Mouse (Mus musculus) layer of hippocampus, adult 9-11 months (tissue): Measurements from ENCODE around the gene Drc7.

Experiments used
- DNase-seq: peaks from one replicate; pipeline ENCODE4 v3.0.0; 2022

The Drc7 gene

GRCm38 (mm10) chr8:95059812-95060533 is 5.1 kb downstream of the Drc7 start:
- no peak for DNase-seq

- DNase-seq = no peak
Observed at GRCm38 (mm10) chr8:95064531-95064930, 9.6 kb downstream of the Drc7 start.

DNA sequence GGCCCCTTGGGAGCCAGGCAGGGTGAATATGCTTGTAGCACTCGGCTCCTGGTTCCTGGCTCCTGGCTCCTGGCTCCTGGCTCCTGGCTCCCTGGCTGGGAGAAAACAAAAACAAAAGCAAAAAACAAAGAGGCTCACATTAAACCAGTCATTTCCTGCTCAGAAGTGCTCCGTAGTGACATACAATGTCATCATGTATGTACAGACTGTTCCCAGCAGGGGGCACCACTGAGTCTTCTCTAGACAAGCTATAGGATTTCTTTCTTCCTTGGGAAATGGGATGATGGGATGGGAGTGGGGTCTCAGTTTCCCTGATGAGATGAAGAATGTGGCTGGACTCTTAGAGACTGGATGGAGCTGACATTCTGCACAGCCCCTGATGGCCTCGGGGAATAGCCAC is 12.7 kb downstream of the Drc7 start:
- DNase-seq = no peak

- no peak for DNase-seq
Observed at GRCm38 (mm10) chr8:95075504-95075903, 20.6 kb downstream of the Drc7 start.

DNA sequence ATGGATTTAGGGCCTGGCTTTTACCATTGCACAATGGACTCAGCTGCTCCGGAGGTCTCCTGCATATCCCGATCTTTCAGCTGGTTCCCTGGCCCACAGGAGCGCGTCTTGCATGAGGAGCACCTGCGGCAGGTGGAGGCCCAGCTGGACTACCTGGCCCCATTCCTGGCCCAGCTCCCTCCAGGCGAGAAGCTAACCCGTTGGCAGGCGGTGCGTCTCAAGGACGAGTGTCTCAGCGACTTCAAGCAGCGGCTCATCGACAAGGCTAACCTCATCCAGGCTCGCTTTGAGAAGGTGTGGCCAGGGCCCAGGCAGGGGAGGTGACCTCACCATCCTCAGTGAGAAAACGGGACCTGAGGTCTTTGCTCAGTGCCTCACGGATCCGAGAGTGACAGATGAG is 21.2 kb downstream of the Drc7 start:
- no peak for DNase-seq

- DNase-seq = no peak
Observed at GRCm38 (mm10) chr8:95078055-95078454, 23.2 kb downstream of the Drc7 start.

GRCm38 (mm10) chr8:95079305-95079704 is 24.4 kb downstream of the Drc7 start:
- no peak for DNase-seq

GRCm38 (mm10) chr8:95080381-95081341 is 25.8 kb downstream of the Drc7 start, which contains the start of gene Katnb1:
TSS of gene Katnb1 (plus strand) at chr8:95081186.
- DNase-seq = peak; percentile 100

GRCm38 (mm10) chr8:95081650-95082049 is 26.7 kb downstream of the Drc7 start:
- no peak for DNase-seq

DNA sequence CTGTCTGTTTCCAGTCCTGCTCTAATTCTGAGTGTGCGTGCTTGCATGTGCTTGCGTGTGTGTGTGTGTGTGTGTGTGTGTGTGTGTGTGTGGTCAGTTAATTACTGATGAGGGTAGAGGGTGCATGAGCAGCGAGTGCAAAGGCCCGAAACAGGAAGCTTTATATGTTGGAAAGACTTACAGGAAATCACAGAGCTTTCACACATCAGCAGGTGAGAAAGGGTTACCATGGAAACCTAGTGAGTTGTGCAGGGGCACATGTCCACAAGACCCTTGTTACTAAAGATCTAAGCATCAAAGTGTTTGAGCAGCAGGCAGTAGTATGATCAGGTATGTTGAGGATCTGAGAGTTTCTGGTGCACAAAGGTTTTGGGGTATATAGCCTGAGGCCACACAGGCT is 29.4 kb downstream of the Drc7 start:
- no peak for DNase-seq

- DNase-seq = no peak
Observed at GRCm38 (mm10) chr8:95084744-95085431, 30.0 kb downstream of the Drc7 start.

- DNase-seq = no peak
Observed at GRCm38 (mm10) chr8:95085432-95086141, 30.7 kb downstream of the Drc7 start.

- no peak for DNase-seq
Observed at GRCm38 (mm10) chr8:95093574-95093973, 38.7 kb downstream of the Drc7 start.

DNA sequence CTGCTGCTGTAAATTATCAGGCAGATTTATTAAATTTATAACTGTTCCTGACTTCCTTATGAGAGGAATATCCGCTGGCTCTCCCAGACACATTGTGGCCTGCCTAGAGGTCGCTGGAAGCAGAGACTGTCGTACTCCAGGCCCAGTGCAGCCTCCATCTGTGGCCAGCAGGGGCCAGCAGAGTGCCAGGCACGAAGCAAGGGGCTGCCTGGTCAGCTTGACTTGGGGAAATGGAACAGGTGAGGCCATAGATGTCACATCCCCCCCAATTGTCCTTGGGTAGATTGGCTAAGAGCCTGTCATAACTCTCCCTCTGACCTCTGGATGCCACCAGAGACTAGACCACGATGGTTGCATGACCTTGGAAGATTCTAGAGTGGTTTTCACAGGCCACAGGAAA is 44.1 kb downstream of the Drc7 start:
- DNase-seq = peak; percentile 41

- no peak for DNase-seq
Observed at GRCm38 (mm10) chr8:95101972-95102371, 47.1 kb downstream of the Drc7 start.

GRCm38 (mm10) chr8:95107306-95107705 is 52.4 kb downstream of the Drc7 start:
- DNase-seq = no peak

DNA sequence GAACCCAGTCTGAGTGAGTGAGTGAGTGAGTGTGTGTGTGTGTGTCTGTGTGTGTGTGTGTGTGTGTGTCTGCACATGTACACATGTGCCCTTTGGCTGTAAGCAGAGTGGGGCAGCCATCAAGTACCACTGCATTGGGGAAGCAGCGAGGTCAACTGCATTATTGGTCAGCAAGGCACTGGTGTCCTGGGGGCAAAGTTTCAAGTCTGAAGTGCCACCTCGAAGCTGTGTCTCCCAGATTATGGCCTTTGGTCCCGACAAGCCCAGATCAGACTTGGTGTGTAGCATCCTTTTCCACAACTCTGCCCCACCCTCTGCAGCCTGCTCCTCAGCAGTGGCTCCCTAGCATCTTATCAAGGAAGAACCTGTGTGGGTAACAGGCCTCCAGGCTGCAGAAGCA is 57.7 kb downstream of the Drc7 start:
- no peak for DNase-seq

GRCm38 (mm10) chr8:95113108-95113507 is 58.2 kb downstream of the Drc7 start:
- DNase-seq = no peak

DNA sequence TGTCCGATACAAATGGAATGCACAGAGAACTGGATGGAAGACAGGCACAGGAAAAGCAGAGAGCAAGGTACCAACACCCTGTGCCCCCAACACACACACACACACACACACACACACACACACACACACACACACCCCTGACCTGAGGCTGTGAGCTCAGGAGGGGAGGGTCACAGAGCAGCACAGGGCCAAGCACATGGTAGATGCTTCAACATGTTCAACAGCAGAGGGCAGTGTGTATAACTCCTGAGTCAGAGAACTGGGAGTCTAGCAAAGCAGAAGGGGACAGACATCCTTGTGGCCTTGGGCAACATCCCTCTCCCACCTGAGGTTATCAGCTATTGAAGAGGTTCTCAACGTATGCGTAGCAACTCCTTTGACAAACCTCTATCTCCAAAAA is 58.8 kb downstream of the Drc7 start:
- no peak for DNase-seq

- DNase-seq = no peak
Observed at GRCm38 (mm10) chr8:95123455-95123854, 68.6 kb downstream of the Drc7 start.

GRCm38 (mm10) chr8:95126497-95126896 is 71.6 kb downstream of the Drc7 start:
- DNase-seq = no peak

DNA sequence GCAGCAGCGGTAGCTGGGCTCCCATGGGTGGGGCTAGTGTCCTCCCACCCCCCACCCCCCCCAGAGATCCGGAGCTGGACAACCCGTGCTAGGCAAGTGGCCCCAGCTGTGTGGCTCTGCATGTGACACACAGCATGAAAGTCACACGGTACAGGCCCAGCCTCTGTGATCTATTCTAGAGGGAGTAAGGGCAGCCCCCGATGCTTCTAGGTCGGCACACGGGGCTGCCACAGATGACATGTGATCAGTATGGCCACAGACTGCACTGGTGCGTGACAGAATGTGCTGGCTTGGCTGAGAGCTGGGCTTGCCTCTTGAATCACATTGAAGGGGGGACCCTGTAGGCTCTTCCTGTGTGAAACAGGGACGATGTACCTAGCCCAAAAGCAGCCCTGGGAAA is 72.8 kb downstream of the Drc7 start:
- no peak for DNase-seq
